24 mouse cellular contexts compared by ENCODE assay signal in the genomic region with DNA sequence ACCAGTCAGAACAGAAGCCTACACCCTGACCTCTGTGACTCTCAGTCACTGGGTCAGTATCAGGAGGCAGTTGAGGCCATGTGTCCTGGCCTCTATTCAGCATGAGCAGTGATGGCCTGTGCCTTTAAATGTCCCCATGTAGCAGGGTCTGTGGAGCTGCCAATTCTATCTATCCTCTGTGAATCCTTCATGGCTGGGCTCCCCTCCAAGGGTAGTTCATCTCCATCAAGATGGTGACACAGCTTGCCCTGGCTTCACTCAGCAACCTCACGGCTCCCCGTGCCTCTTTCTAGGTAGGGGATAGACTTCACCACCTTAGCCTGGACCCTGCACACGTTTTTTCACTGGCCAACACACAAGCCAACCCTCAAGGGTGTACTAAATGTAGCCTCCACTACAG. TPM values are rescaled to one million over a fixed set of nuclear protein-coding genes. Genes with fewer than 3 reads are reported as not detected.
DNase-seq lines count a peak whose midpoint lies in the region; ATAC-seq lines count a peak whose summit lies in the region.
"Had no signal": no experiment of that assay in that cellular context is flagged by ENCODE, and none has a peak within 500 bp of the region (broad histone marks: within the 10 kb centered on the region; RNA-seq: fewer than 3 reads in every experiment).

No protein-coding gene starts in this region.

- no peaks in the 10 kb centered on the region for H3K27me3 ChIP-seq in forebrain, embryonic 15.5 days
- H3K27me3 ChIP-seq: forebrain, embryonic 13.5 days; hindbrain, embryonic 12.5 days; hindbrain, embryonic 15.5 days had no signal

- H3K4me3 ChIP-seq in forebrain, embryonic 15.5 days: no peak overlapping the region
- H3K4me3 ChIP-seq: forebrain, embryonic 10.5 days; forebrain, embryonic 13.5 days; gastrocnemius, adult 2 months; hindbrain, embryonic 12.5 days; hindbrain, embryonic 15.5 days had no signal

- no peak overlapping the region for H3K4me2 ChIP-seq in forebrain, embryonic 15.5 days (replicated peaks)
- H3K4me2 ChIP-seq: forebrain, embryonic 13.5 days; heart, embryonic 11.5 days; hindbrain, embryonic 12.5 days; hindbrain, embryonic 15.5 days had no signal

- H3K36me3 ChIP-seq in forebrain, embryonic 15.5 days: peaks cover 22% of the 10 kb centered on the region; the same call in 1 of the 2 replicates

- no peak for ATAC-seq in cerebellum, adult (ENCODE audit: insufficient number of reproducible peaks, low FRiP score, low TSS enrichment)
- ATAC-seq in forebrain, embryonic 15.5 days (replicated peaks): no peak
- ATAC-seq: activated CD4-positive, CD25-positive, alpha-beta regulatory T cell, adult 4 months; forebrain, embryonic 13.5 days; forebrain, postnatal 0 days had no signal

- H3K27ac ChIP-seq in forebrain, embryonic 15.5 days (replicated peaks): no peak overlapping the region
- H3K27ac ChIP-seq: forebrain, embryonic 10.5 days; forebrain, embryonic 13.5 days; gastrocnemius, adult 2 months; hindbrain, embryonic 12.5 days; hindbrain, embryonic 15.5 days had no signal

- no peak overlapping the region for H3K9ac ChIP-seq in forebrain, embryonic 15.5 days (replicated peaks)
- H3K9ac ChIP-seq: forebrain, embryonic 13.5 days; forebrain, postnatal 0 days; hindbrain, embryonic 12.5 days; hindbrain, embryonic 15.5 days had no signal

- H3K9me3 ChIP-seq in forebrain, embryonic 15.5 days: no peaks in the 10 kb centered on the region
- H3K9me3 ChIP-seq: forebrain, embryonic 10.5 days; forebrain, embryonic 13.5 days; hindbrain, embryonic 12.5 days; hindbrain, embryonic 15.5 days had no signal

- peak; percentile 45 for DNase-seq in cerebellum, adult 11-12 months
- DNase-seq in cerebellum, adult 9-11 months: peak; percentile 40
- DNase-seq in cerebellum, adult 8-10 months: no peak
- peak; percentile 77 to 79 for DNase-seq in cerebellum, postnatal 14 days
- DNase-seq: adrenal gland, postnatal 10 days; adrenal gland, postnatal 36 days; forebrain, postnatal 0 days; gastrocnemius, adult 2 months; gastrocnemius, postnatal 14 days; heart, adult 11 months; kidney, adult 11 months; kidney, adult 8-10 months had no signal

- no peaks in the 10 kb centered on the region for H3K4me1 ChIP-seq in forebrain, embryonic 15.5 days
- H3K4me1 ChIP-seq: forebrain, embryonic 10.5 days; forebrain, embryonic 13.5 days; hindbrain, embryonic 12.5 days; hindbrain, embryonic 15.5 days had no signal

- 79% methylated on average over 3 of the region's 3 CpGs for WGBS in forebrain, embryonic 15.5 days

RNA-seq across cellular contexts. Expression of a gene that starts 38.9 kb away (rescaled TPM):
- 1.5 and 1.9 TPM in 2 replicates for polyA plus RNA-seq in forebrain, embryonic 15.5 days (2015; fragmentation: Nextera tagmentation; extraction: Ambion mirVana)
- polyA plus RNA-seq: activated CD4-positive, CD25-positive, alpha-beta regulatory T cell, adult 4 months; frontal cortex, adult 2 months; heart, embryonic 11.5 days; heart, embryonic 14.5 days; heart, postnatal 0 days; intestine, embryonic 14.5 days had no signal
